Mouse (Mus musculus) forebrain, embryonic 12.5 days (tissue): ENCODE measurements around the gene 4833439L19Rik. TPM values are rescaled to one million over a fixed set of nuclear protein-coding genes. Genes with fewer than 3 reads are reported as not detected.

Experiments used
- ATAC-seq: fragments of 200-750 bp; cut with Nextera tagmentation; 2 replicates; pipeline ENCODE4 v1.8.0; 2017; ENCODE audit warnings: moderate TSS enrichment; ENCODE audit not compliant: low FRiP score
- H3K27ac ChIP-seq: fragments of 300-500 bp; sonication (generic); 2 replicates; pipeline ENCODE4 v1.5.1; 2016; ENCODE audit warnings: mild to moderate bottlenecking
- H3K27me3 ChIP-seq: fragments of 300-500 bp; sonication (generic); 2 replicates; pipeline ENCODE4 v1.6.1; 2016; ENCODE audit warnings: mild to moderate bottlenecking
- H3K36me3 ChIP-seq: fragments of 300-500 bp; sonication (generic); replicated peaks from 2 replicates; pipeline ENCODE4 v1.6.1; 2016; ENCODE audit warnings: mild to moderate bottlenecking
- H3K4me1 ChIP-seq: fragments of 300-500 bp; sonication (generic); 2 replicates; pipeline ENCODE4 v1.6.1; 2016
- H3K4me2 ChIP-seq: fragments of 300-500 bp; sonication (generic); 2 replicates; pipeline ENCODE4 v1.6.1; 2016; ENCODE audit warnings: mild to moderate bottlenecking, moderate library complexity
- H3K4me3 ChIP-seq: fragments of 300-500 bp; sonication (generic); replicated peaks from 2 replicates; pipeline ENCODE4 v1.5.1; 2016; ENCODE audit warnings: mild to moderate bottlenecking
- H3K9ac ChIP-seq: fragments of 300-500 bp; sonication (generic); 2 replicates; pipeline ENCODE4 v1.6.1; 2016; ENCODE audit warnings: mild to moderate bottlenecking
- H3K9me3 ChIP-seq: fragments of 300-500 bp; sonication (generic); 2 replicates; pipeline ENCODE4 v1.6.1; 2016
- WGBS: fragments of 180-500 bp; shearing (Covaris S2); methylation state at CpG from one replicate; pipeline ENCODE4 v1.1.7; 2016; 5-methylcytosine and 5-hydroxymethylcytosine counted together
- polyA plus RNA-seq: library from polyadenylated mRNA; unstranded; fragments of >200 nt; fragmentation: Nextera tagmentation; extraction: Ambion mirVana; gene quantifications from 2 replicates; pipeline ENCODE4 v1.2.1, GENCODE M21; 2016

Gene 4833439L19Rik
- polyA plus RNA-seq, 1 experiment from 2014 or later, result 243 TPM

DNA sequence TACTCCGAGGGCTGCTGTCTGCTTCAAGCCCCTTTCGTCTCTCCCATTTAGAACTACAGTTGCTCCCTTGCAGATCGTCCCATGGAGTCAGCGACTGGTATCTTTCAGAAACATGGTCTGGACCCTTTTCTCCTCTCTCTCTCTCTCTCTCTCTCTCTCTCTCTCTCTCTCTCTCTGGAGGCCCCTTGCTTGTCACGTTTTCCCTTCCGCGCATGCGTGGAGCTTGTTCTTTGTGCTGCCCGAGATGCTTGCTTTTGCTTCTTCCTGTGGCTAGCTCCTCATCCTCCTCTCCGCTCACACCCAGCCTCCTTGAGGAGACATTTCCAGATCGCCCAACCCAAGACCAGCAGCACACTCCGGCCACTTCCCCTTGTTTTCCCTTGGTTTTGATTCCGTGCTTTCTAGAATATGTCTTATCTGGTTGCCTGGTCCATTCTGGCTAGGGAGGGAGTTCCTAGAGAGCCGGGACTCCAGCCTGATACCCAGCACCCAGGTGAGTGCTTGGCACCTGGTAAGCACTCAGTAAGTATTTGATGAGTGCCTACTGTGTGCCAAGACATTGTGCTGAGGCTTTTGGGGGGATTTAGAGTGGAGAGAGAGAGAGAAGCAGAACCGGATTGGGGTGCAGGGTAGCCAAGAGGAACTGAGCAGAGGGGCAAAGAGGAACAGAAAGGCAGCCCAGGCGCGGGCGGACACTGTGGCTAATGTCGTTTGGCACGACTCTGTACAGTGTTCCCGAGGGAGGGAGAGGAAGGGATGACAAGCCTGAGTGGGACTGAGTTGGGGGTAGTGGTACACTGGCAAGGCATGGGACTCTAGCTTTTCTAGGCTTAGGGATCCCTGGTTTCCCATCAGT lies 12.6 kb upstream of the 4833439L19Rik start:
- peaks cover 61% of the 10 kb centered on the region for H3K36me3 ChIP-seq
- H3K4me1 ChIP-seq, result peaks cover 32% of the 10 kb centered on the region
- H3K4me2 ChIP-seq, result no peak overlapping the region
- peak overlapping the region; percentile 25; the same call in 1 of the 2 replicates for H3K27ac ChIP-seq
- ATAC-seq, result no peak
- H3K9ac ChIP-seq, result no peak overlapping the region
- WGBS, result 88% methylated on average over 19 of the region's 21 CpGs
- peaks cover 12% of the 10 kb centered on the region for H3K27me3 ChIP-seq
- H3K4me3 ChIP-seq, result no peak overlapping the region
- no peaks in the 10 kb centered on the region for H3K9me3 ChIP-seq

DNA sequence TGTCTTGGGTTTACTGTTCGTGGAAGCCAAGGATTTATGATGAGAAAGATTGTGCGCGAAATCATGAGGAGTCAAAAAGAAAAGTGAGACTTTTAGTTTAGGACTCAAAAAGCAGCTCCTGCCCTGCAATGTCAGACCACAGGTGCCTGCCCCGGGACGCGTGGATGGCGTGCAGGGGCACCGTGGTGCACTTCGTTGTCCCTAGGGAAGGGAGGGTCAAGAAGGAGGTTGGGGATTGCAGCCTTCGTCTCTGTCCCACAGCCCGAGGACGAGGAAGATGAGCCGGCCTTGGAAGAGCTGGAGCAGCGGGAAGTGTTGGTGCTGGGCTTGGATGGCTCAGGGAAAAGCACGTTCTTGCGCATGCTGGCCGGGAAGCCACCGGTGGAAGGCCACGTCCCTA lies 10.3 kb upstream of the 4833439L19Rik start:
- ATAC-seq, result peak; percentile 31; the same call in 1 of the 2 replicates
- Histone ChIP-seq H3K36me3 (peaks cover 37% of the 10 kb centered on the region), H3K4me3 (peak overlapping the region; percentile 86), H3K9ac (peak overlapping the region; percentile 90), H3K27ac (no peak overlapping the region), H3K4me1 (peaks cover 38% of the 10 kb centered on the region), H3K4me2 (peak overlapping the region; percentile 82), H3K9me3 (no peaks in the 10 kb centered on the region), H3K27me3 (peaks cover 12% of the 10 kb centered on the region)
- 3% methylated on average over 19 of the region's 19 CpGs for WGBS

- H3K4me2 ChIP-seq, result peak within 1 kb of the TSS; percentile 82
- ATAC-seq, result peak; percentile 96
- peaks cover 38% of the 10 kb centered on the region for H3K4me1 ChIP-seq
- no peaks in the 10 kb centered on the region for H3K9me3 ChIP-seq
- under 1% methylated on average over 55 of the region's 55 CpGs for WGBS
- H3K27me3 ChIP-seq, result peaks cover 12% of the 10 kb centered on the region
- peak within 1 kb of the TSS; percentile 90 for H3K9ac ChIP-seq
- peak within 1 kb of the TSS; percentile 86 for H3K4me3 ChIP-seq
- H3K36me3 ChIP-seq, result peaks cover 32% of the 10 kb centered on the region
- peak within 1 kb of the TSS; percentile 72 for H3K27ac ChIP-seq
Measured at GRCm38 (mm10) chr13:54574854-54575481, 9.7 kb upstream of the 4833439L19Rik start, which contains the start of gene Arl10. Arl10 (plus strand) TSS chr13:54575015.

DNA sequence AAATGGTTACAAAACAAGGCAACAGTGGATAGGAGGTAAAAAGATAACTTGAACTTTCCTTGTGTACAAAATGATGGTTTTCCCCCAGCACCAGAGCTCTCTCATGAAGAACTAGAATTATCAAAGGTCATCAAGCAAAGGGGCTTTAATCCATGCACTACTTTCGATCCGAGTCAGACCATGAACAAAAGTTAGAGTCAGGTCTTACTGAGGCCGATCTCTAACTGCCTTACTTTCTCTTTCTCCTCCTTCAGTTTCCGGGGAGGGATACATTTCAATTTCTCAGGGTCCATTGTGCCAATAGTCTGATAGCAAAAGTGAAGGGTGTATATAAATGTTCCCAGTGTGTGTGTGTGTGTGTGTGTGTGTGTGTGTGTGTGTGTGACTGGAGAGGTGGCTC lies 7.4 kb upstream of the 4833439L19Rik start:
- Histone ChIP-seq H3K27me3 (peaks cover 12% of the 10 kb centered on the region), H3K36me3 (peaks cover 11% of the 10 kb centered on the region; the same call in 1 of the 2 replicates), H3K4me2 (no peak overlapping the region), H3K4me1 (peaks cover 30% of the 10 kb centered on the region), H3K9ac (no peak overlapping the region), H3K9me3 (no peaks in the 10 kb centered on the region), H3K27ac (no peak overlapping the region), H3K4me3 (no peak overlapping the region)
- no peak for ATAC-seq
- 88% methylated on average over 4 of the region's 4 CpGs for WGBS

- no peak for ATAC-seq
- Histone ChIP-seq H3K4me3 (no peak overlapping the region), H3K4me2 (no peak overlapping the region), H3K36me3 (peaks cover 1% of the 10 kb centered on the region; the same call in 1 of the 2 replicates), H3K9ac (no peak overlapping the region), H3K27me3 (peaks cover 12% of the 10 kb centered on the region), H3K9me3 (no peaks in the 10 kb centered on the region), H3K27ac (no peak overlapping the region), H3K4me1 (peaks cover 24% of the 10 kb centered on the region)
- 27% methylated on average over 2 of the region's 2 CpGs for WGBS
Measured at GRCm38 (mm10) chr13:54571637-54572036, 6.4 kb upstream of the 4833439L19Rik start.

DNA sequence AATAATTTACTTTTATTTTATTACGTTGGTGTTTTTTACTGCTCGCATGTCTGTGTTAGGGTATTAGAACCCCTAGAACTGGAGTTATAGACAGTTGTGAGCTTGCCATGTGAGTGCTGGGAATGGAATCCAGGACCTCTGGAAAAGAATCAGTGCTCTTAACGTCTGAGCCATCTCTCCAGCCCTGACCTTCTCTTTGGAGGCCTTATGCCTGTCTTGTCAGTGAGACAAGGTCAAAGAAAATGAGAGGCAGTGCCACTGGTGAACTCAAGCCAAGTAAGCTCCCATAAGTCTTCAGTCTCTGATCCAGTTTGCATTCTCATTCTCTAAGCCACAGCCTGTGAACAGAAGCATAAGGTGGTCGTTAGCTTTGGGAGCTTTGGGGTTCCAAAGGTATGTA lies 5.5 kb upstream of the 4833439L19Rik start:
- peaks cover 15% of the 10 kb centered on the region for H3K4me1 ChIP-seq
- H3K4me2 ChIP-seq, result no peak overlapping the region
- H3K4me3 ChIP-seq, result no peak overlapping the region
- ATAC-seq, result no peak
- H3K36me3 ChIP-seq, result no peaks in the 10 kb centered on the region
- H3K27me3 ChIP-seq, result peaks cover 12% of the 10 kb centered on the region
- no peak overlapping the region for H3K27ac ChIP-seq
- H3K9me3 ChIP-seq, result no peaks in the 10 kb centered on the region
- H3K9ac ChIP-seq, result no peak overlapping the region
- 68% methylated on average over 4 of the region's 4 CpGs for WGBS

GRCm38 (mm10) chr13:54569282-54569681 lies 4.0 kb upstream of the 4833439L19Rik start:
- ATAC-seq, result no peak
- 67% methylated on average over 1 of the region's 1 CpGs for WGBS
- Histone ChIP-seq H3K9me3 (no peaks in the 10 kb centered on the region), H3K27me3 (peaks cover 10% of the 10 kb centered on the region), H3K27ac (no peak overlapping the region), H3K4me3 (no peak overlapping the region), H3K9ac (no peak overlapping the region), H3K4me1 (peaks cover 10% of the 10 kb centered on the region), H3K4me2 (no peak overlapping the region), H3K36me3 (no peaks in the 10 kb centered on the region)

DNA sequence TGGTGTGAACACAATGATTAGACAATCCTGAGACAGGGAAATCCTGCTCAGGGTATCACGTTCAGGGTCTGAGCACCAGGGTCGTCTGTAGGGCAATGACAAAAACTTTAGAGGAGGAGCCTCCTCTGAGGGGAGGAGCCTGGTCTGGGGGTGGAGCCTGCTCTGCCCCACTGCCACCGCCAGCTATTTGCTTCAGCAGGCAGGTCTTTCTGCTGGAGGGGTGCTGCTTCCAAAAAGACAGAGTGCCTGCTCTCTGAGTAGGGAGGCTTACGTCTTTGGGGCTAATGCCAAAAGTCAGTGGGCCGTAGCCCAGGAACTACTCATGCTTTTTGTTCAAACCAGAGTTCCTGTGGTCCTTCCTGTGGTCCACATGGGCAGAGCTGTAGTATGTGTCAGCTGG lies 3.1 kb upstream of the 4833439L19Rik start:
- Histone ChIP-seq H3K4me3 (no peak overlapping the region), H3K9ac (no peak overlapping the region), H3K4me1 (peaks cover 16% of the 10 kb centered on the region), H3K27ac (no peak overlapping the region), H3K4me2 (no peak overlapping the region), H3K9me3 (no peaks in the 10 kb centered on the region), H3K36me3 (no peaks in the 10 kb centered on the region), H3K27me3 (peaks cover 1% of the 10 kb centered on the region; the same call in 1 of the 2 replicates)
- ATAC-seq, result no peak
- 42% methylated on average over 5 of the region's 5 CpGs for WGBS

GRCm38 (mm10) chr13:54565594-54566345 lies 535 bp upstream of the 4833439L19Rik start:
- Histone ChIP-seq H3K4me2 (peak overlapping the region; percentile 87), H3K9ac (peak overlapping the region; percentile 98; the same call in 1 of the 2 replicates), H3K9me3 (no peaks in the 10 kb centered on the region), H3K27ac (0 out of 2 replicates have a peak overlapping the region, but pooled peaks have one; percentile 16), H3K4me1 (peaks cover 19% of the 10 kb centered on the region), H3K36me3 (peaks cover 23% of the 10 kb centered on the region), H3K27me3 (no peaks in the 10 kb centered on the region), H3K4me3 (peak overlapping the region; percentile 97)
- 36% methylated on average over 8 of the region's 8 CpGs for WGBS
- ATAC-seq, result no peak; the same call in none of the 2 replicates

DNA sequence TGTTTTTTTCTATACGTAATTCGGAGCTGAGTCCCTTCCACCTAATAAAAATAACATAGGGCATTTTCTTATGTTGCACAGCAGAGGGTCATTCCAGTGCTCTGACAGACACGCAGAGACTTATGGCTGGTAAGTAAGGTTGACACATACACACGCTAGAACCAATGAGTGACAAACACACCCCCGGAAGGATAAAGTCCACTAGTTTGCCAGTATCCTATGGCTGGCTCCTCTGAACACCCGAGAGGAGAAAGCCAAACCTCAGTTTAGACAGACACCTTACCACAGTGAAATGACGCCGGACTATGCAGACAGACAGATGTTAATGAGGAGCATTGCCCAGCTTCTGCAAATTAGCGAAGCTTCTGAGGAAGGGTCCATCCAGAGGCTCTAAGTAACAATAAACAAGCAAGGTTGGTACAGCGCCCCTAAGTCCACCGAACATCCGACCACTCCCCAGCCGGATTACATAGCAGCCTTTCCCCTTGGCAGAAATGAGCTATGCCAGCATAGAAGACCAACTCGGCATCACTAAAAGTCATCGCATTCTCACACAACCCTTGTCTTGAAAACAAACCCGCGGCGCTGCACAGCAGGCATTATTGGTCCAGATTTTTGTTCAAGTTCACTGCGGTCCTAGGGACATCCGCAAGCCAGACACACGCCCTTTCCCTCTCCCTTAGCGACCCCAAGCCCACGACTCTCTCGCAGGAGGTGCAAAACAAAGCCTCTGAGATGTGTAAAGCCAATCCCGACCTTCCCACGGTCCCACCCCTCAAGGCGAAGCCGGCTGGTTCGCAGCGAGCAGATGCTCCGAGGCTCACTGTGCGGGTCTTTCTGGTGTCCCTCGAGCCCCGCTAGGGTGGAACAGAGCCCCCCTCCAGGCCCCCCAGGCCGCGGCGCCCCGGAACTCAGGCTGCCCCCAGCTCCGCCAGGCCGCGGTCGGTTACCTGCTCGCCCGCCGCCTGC lies 719 bp downstream of the 4833439L19Rik start:
- Histone ChIP-seq H3K4me1 (peaks cover 19% of the 10 kb centered on the region), H3K36me3 (peaks cover 35% of the 10 kb centered on the region), H3K27ac (peak overlapping the region; percentile 84), H3K27me3 (no peaks in the 10 kb centered on the region), H3K9ac (peak overlapping the region; percentile 98), H3K9me3 (no peaks in the 10 kb centered on the region), H3K4me3 (peak overlapping the region; percentile 97), H3K4me2 (peak overlapping the region; percentile 87)
- WGBS, result 12% methylated on average over 45 of the region's 45 CpGs
- peak; percentile 67 for ATAC-seq

DNA sequence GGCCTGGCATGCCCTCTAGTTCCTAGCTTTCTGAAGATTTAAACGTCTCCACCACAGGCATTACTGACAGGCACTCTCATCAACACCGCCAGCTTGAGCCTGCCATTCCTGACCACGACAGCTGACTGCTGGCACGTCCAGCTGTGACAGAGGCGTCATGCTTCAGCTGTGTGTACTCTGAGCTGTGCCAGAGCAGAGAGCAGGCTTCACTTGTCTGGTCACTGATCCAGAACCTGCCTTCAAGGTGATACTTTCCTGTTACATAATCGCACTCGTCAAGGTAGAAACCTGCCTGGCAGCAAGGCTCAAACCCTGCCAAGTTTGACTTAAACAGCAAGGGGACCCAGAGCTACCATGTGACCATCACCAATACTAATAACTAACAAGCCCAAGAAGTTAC lies 2.7 kb downstream of the 4833439L19Rik start:
- WGBS, result 87% methylated on average over 7 of the region's 7 CpGs
- H3K4me2 ChIP-seq, result no peak overlapping the region
- no peaks in the 10 kb centered on the region for H3K27me3 ChIP-seq
- peaks cover 19% of the 10 kb centered on the region for H3K4me1 ChIP-seq
- H3K4me3 ChIP-seq, result no peak overlapping the region
- H3K9ac ChIP-seq, result no peak overlapping the region
- no peaks in the 10 kb centered on the region for H3K9me3 ChIP-seq
- no peak overlapping the region for H3K27ac ChIP-seq
- H3K36me3 ChIP-seq, result peaks cover 54% of the 10 kb centered on the region
- no peak for ATAC-seq
